Mouse (Mus musculus) E14TG2a.4 (cell line): ENCODE measurements around the gene Lrrc31.

Experiments
- CTCF ChIP-seq: conservative IDR thresholded peaks from 2 replicates; pipeline ENCODE4 v1.5.1; 2014; ENCODE audit warnings: low read length
- NANOG ChIP-seq: IDR thresholded peaks from 2 replicates; pipeline ENCODE4 v1.6.1; 2014; ENCODE audit warnings: borderline replicate concordance, low read length, mixed read lengths
- POU5F1 ChIP-seq: IDR thresholded peaks from 2 replicates; pipeline ENCODE4 v1.6.1; 2014; ENCODE audit warnings: low read length, borderline replicate concordance

GRCm38 (mm10) chr3:30722036-30722435 is 22.4 kb upstream of the Lrrc31 start:
- TF ChIP-seq CTCF (no peak), POU5F1 (no peak), NANOG (no peak)
